Mouse (Mus musculus): ENCODE measurements around the gene Pcbp3. TPM values are rescaled to one million over a fixed set of nuclear protein-coding genes. Genes with fewer than 3 reads are reported as not detected.

Pcbp3 gene
- total and polyA plus RNA-seq, 3 experiments = not detected

DNA sequence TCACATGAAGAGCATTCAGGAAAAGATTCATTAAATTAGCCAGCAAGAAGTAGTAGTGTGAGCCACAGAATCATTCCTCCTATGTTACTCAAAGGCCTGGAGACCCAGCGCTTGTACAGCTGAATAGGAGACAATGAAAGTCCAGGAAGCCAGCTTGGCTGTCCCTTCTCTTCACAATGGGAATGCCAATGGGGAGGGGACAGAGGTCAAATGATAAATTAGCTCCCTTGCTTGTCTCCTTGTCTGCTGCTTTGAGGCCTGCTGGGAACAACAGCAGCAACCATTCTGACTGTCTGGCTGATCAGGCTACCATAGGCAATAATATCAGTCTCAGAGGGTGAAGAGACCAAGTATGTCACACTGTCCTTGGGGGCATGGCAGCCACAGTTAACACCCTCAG is 130.5 kb downstream of the Pcbp3 start:
- Histone ChIP-seq H3K9ac (ENCODE audit: insufficient read depth, low read depth) (no peak overlapping the region), H3K9me3 (replicated peaks; ENCODE audit: low read length) (peaks cover 9% of the 10 kb centered on the region), H3K4me1 (ENCODE audit: control insufficient read depth in 1 of 2, insufficient read depth in 2 of 2) (no peaks in the 10 kb centered on the region), H3K27ac (ENCODE audit: insufficient read depth, low read depth) (no peak overlapping the region), H3K4me3 (replicated peaks in 1 of 3; ENCODE audit: low read depth in 2 of 3, low read length in 2 of 3, poor library complexity in 1 of 3) (no peak overlapping the region), H3K27me3 (replicated peaks) (peaks cover 67% of the 10 kb centered on the region), H3K36me3 (replicated peaks in 1 of 2; ENCODE audit: control insufficient read depth in 1 of 2, insufficient read depth in 1 of 2, low read length in 1 of 2) (no peaks in the 10 kb centered on the region), H3K4me2 (ENCODE audit: insufficient read depth, low read depth, poor library complexity, severe bottlenecking) (no peak overlapping the region), H3K79me2 (replicated peaks; ENCODE audit: control insufficient read depth, extremely low read depth, insufficient read depth, poor library complexity, severe bottlenecking) (no peaks in the 10 kb centered on the region)
- dilution Hi-C loops (cut with MboI; ENCODE audit: extremely low pct_ligation_motif_present, extremely low pct_unique_long_range_greater_than_20kb, low sequenced_read_pairs) = no loop called here
- in situ Hi-C loops (cut with MboI; ENCODE audit: low pct_ligation_motif_present, low pct_unique_long_range_greater_than_20kb, low sequenced_read_pairs) = loop anchor here (25.0 kb wide), 1 partner anchor 181 kb away; no protein-coding TSS in a partner anchor
- DNase-seq (ENCODE audit: extremely low read depth) = no peak
- no peak for TF ChIP-seq RAD21 (IDR thresholded peaks at IDR 0.05; ENCODE audit: low read depth, low read length)
- no peak for TF ChIP-seq CTCF (conservative IDR thresholded peaks at IDR 0.05 in 1 of 2, IDR thresholded peaks at IDR 0.05 in 1 of 2; ENCODE audit: low read depth in 2 of 2, low read length in 2 of 2)
- no peak for TF ChIP-seq USF1 (IDR thresholded peaks at IDR 0.05; ENCODE audit: low read depth, low read length)

DNA sequence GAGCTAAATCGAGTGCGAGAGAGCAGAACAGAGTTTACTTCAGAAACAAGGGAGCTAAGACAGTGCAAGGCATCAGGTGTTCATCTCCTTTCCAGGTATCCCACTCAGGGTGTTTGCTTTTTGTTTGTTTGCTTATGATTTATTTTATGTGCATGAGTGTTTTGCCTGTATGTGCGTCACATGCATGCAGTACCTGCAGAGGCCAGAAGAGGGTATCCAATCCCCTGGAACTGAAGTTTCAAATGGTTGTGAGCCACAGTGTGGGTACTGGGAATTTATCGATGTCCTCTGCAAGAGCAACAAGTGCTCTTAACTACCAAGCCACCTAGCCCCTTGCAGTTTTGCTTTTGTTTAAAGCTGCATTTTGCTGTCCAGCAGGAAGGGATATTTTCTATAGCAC is 132.8 kb downstream of the Pcbp3 start:
- TF ChIP-seq CHD1 (IDR thresholded peaks at IDR 0.05; ENCODE audit: low read depth, low read length) (no peak), TBP (conservative IDR thresholded peaks at IDR 0.05; ENCODE audit: low read depth, low read length) (no peak), USF2 (conservative IDR thresholded peaks at IDR 0.05; ENCODE audit: low read depth, low read length) (no peak), CTCF (conservative IDR thresholded peaks at IDR 0.05 in 1 of 2, IDR thresholded peaks at IDR 0.05 in 1 of 2; ENCODE audit: low read depth in 2 of 2, low read length in 2 of 2) (0 out of 4 replicates have a peak, but pooled peaks of 1 of the 2 experiments have one; percentile 13)
- H3K27me3 ChIP-seq (replicated peaks) = peaks cover 75% of the 10 kb centered on the region
- H3K9ac ChIP-seq (ENCODE audit: insufficient read depth, low read depth) = no peak overlapping the region
- DNase-seq (ENCODE audit: extremely low read depth) = no peak
- in situ Hi-C loops (cut with MboI; ENCODE audit: low pct_ligation_motif_present, low pct_unique_long_range_greater_than_20kb, low sequenced_read_pairs) (loop anchor here (25.0 kb wide), 1 partner anchor 183 kb away; no protein-coding TSS in a partner anchor), dilution Hi-C loops (cut with MboI; ENCODE audit: extremely low pct_ligation_motif_present, extremely low pct_unique_long_range_greater_than_20kb, low sequenced_read_pairs) (no loop called here)
- H3K4me3 ChIP-seq (replicated peaks in 1 of 3; ENCODE audit: low read depth in 2 of 3, low read length in 2 of 3, poor library complexity in 1 of 3) = no peak overlapping the region
- H3K36me3 ChIP-seq (replicated peaks in 1 of 2; ENCODE audit: control insufficient read depth in 1 of 2, insufficient read depth in 1 of 2, low read length in 1 of 2) = no peaks in the 10 kb centered on the region
- no peak overlapping the region for H3K27ac ChIP-seq (ENCODE audit: insufficient read depth, low read depth)
- H3K9me3 ChIP-seq (replicated peaks; ENCODE audit: low read length) = peaks cover 7% of the 10 kb centered on the region
- no peaks in the 10 kb centered on the region for H3K79me2 ChIP-seq (replicated peaks; ENCODE audit: control insufficient read depth, extremely low read depth, insufficient read depth, poor library complexity, severe bottlenecking)
- H3K4me2 ChIP-seq (ENCODE audit: insufficient read depth, low read depth, poor library complexity, severe bottlenecking) = no peak overlapping the region
- no peaks in the 10 kb centered on the region for H3K4me1 ChIP-seq (ENCODE audit: control insufficient read depth in 1 of 2, insufficient read depth in 2 of 2)

DNA sequence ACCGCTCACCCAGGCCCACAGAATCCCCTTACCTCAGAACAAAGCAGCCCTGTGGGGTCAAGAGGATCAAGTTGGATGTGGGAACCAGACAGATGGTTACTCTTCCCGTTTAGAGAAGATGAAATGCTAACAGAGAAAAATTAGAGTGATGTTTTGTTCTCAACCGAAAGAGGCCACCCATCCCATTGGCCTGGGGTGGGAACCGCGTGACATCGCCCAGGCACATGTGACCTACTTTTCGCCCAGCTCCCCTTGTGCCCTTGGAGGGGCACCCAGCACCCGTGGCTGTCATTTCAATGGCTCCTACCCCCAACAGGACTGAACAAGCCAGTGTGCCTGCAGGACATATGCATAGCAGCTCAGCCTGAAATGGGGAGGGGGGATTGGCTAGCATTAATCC is 139.0 kb downstream of the Pcbp3 start:
- H3K9ac ChIP-seq (ENCODE audit: insufficient read depth, low read depth) = no peak overlapping the region
- H3K27me3 ChIP-seq (replicated peaks) = peaks cover 73% of the 10 kb centered on the region
- H3K79me2 ChIP-seq (replicated peaks; ENCODE audit: control insufficient read depth, extremely low read depth, insufficient read depth, poor library complexity, severe bottlenecking) = no peaks in the 10 kb centered on the region
- DNase-seq (ENCODE audit: extremely low read depth) = no peak
- H3K36me3 ChIP-seq (replicated peaks in 1 of 2; ENCODE audit: control insufficient read depth in 1 of 2, insufficient read depth in 1 of 2, low read length in 1 of 2) = no peaks in the 10 kb centered on the region
- H3K4me3 ChIP-seq (replicated peaks in 1 of 3; ENCODE audit: low read depth in 2 of 3, low read length in 2 of 3, poor library complexity in 1 of 3) = no peak overlapping the region
- no peak for TF ChIP-seq NELFE (IDR thresholded peaks at IDR 0.05; ENCODE audit: low read depth, low read length)
- no peak for TF ChIP-seq CTCF (conservative IDR thresholded peaks at IDR 0.05 in 1 of 2, IDR thresholded peaks at IDR 0.05 in 1 of 2; ENCODE audit: low read depth in 2 of 2, low read length in 2 of 2)
- TF ChIP-seq JUND (conservative IDR thresholded peaks at IDR 0.05; ENCODE audit: low read depth, low read length) = no peak
- TF ChIP-seq MAFK (IDR thresholded peaks at IDR 0.05; ENCODE audit: insufficient replicate concordance, low read length) = no peak
- no peak for TF ChIP-seq RCOR1 (conservative IDR thresholded peaks at IDR 0.05; ENCODE audit: low read depth, low read length)
- no peak overlapping the region for H3K4me2 ChIP-seq (ENCODE audit: insufficient read depth, low read depth, poor library complexity, severe bottlenecking)
- dilution Hi-C loops (cut with MboI; ENCODE audit: extremely low pct_ligation_motif_present, extremely low pct_unique_long_range_greater_than_20kb, low sequenced_read_pairs) = no loop called here
- H3K9me3 ChIP-seq (replicated peaks; ENCODE audit: low read length) = no peaks in the 10 kb centered on the region
- H3K27ac ChIP-seq (ENCODE audit: insufficient read depth, low read depth) = no peak overlapping the region
- no peaks in the 10 kb centered on the region for H3K4me1 ChIP-seq (ENCODE audit: control insufficient read depth in 1 of 2, insufficient read depth in 2 of 2)
- in situ Hi-C loops (cut with MboI; ENCODE audit: low pct_ligation_motif_present, low pct_unique_long_range_greater_than_20kb, low sequenced_read_pairs) = no loop called here

Data from CH12.LX (cell line).